Mouse (Mus musculus) liver, embryonic 15.5 days (tissue): ENCODE results near the gene Gsg1l. TPM values are rescaled to one million over a fixed set of nuclear protein-coding genes. Genes with fewer than 3 reads are reported as not detected.

Source experiments
- ATAC-seq: fragments of 200-750 bp; cut with Nextera tagmentation; 2 replicates; pipeline ENCODE4 v1.8.0; 2017; ENCODE audit warnings: moderate number of reproducible peaks, mild to moderate bottlenecking, moderate library complexity; ENCODE audit not compliant: insufficient read depth
- H3K27ac ChIP-seq: fragments of 300-500 bp; sonication (generic); replicated peaks from 2 replicates; pipeline ENCODE4 v1.5.1; 2015; ENCODE audit warnings: mild to moderate bottlenecking, inconsistent platforms
- H3K27me3 ChIP-seq: fragments of 300-500 bp; sonication (generic); 2 replicates; pipeline ENCODE4 v1.6.1; 2015; ENCODE audit warnings: mild to moderate bottlenecking, inconsistent platforms
- H3K36me3 ChIP-seq: fragments of 300-500 bp; sonication (generic); replicated peaks from 2 replicates; pipeline ENCODE4 v1.6.1; 2015; ENCODE audit warnings: moderate library complexity, mild to moderate bottlenecking, inconsistent platforms
- H3K4me1 ChIP-seq: fragments of 300-500 bp; sonication (generic); replicated peaks from 2 replicates; pipeline ENCODE4 v1.6.1; 2015; ENCODE audit warnings: inconsistent platforms
- H3K4me2 ChIP-seq: fragments of 300-500 bp; sonication (generic); 2 replicates; pipeline ENCODE4 v1.6.1; 2015; ENCODE audit warnings: moderate library complexity, mild to moderate bottlenecking, inconsistent platforms
- H3K4me3 ChIP-seq: fragments of 300-500 bp; sonication (generic); replicated peaks from 2 replicates; pipeline ENCODE4 v1.5.1; 2015; ENCODE audit warnings: mild to moderate bottlenecking, inconsistent platforms
- H3K9ac ChIP-seq: fragments of 300-500 bp; sonication (generic); 2 replicates; pipeline ENCODE4 v1.6.1; 2015; ENCODE audit warnings: moderate library complexity, mild to moderate bottlenecking, inconsistent platforms
- H3K9me3 ChIP-seq: fragments of 300-500 bp; sonication (generic); replicated peaks from 2 replicates; pipeline ENCODE4 v1.6.1; 2016; ENCODE audit warnings: inconsistent platforms
- WGBS: fragments of 180-500 bp; shearing (Covaris S2); methylation state at CpG from one replicate; pipeline ENCODE4 v1.1.7; 2015; ENCODE audit warnings: mixed read lengths; ENCODE audit not compliant: insufficient replicate concordance; 5-methylcytosine and 5-hydroxymethylcytosine counted together
- polyA plus RNA-seq: library from polyadenylated mRNA; unstranded; fragments of >200 nt; fragmentation: Nextera tagmentation; extraction: Ambion mirVana; gene quantifications from 2 replicates; pipeline ENCODE4 v1.2.1, GENCODE M21; 2015

Gsg1l gene
- polyA plus RNA-seq, 1 experiment from 2014 or later = 0.09 TPM

- 53% methylated on average over 5 of the region's 5 CpGs for WGBS
- Histone ChIP-seq H3K36me3 (no peaks in the 10 kb centered on the region), H3K27ac (no peak overlapping the region), H3K4me2 (no peak overlapping the region), H3K9ac (no peak overlapping the region), H3K9me3 (no peaks in the 10 kb centered on the region), H3K4me1 (no peaks in the 10 kb centered on the region), H3K4me3 (no peak overlapping the region), H3K27me3 (peaks cover 31% of the 10 kb centered on the region)
- ATAC-seq = no peak
These were observed 150.6 kb downstream of the Gsg1l start for GRCm38 (mm10) chr7:125931602-125932001.

GRCm38 (mm10) chr7:125924044-125924443, 158.2 kb downstream of the Gsg1l start:
- WGBS = 59% methylated on average over 5 of the region's 5 CpGs
- Histone ChIP-seq H3K36me3 (no peaks in the 10 kb centered on the region), H3K9me3 (no peaks in the 10 kb centered on the region), H3K27ac (no peak overlapping the region), H3K9ac (no peak overlapping the region), H3K4me1 (no peaks in the 10 kb centered on the region), H3K4me2 (no peak overlapping the region), H3K4me3 (no peak overlapping the region), H3K27me3 (0 out of 2 replicates have a peak, but pooled peaks cover 4% of the 10 kb centered on the region)
- no peak for ATAC-seq

GRCm38 (mm10) chr7:125920801-125921200, 161.4 kb downstream of the Gsg1l start:
- ATAC-seq = no peak
- no peak overlapping the region for H3K9ac ChIP-seq
- WGBS = 56% methylated on average over 5 of the region's 5 CpGs
- no peaks in the 10 kb centered on the region for H3K36me3 ChIP-seq
- no peaks in the 10 kb centered on the region for H3K27me3 ChIP-seq
- no peak overlapping the region for H3K27ac ChIP-seq
- H3K4me2 ChIP-seq = no peak overlapping the region
- H3K4me1 ChIP-seq = no peaks in the 10 kb centered on the region
- H3K4me3 ChIP-seq = no peak overlapping the region
- no peaks in the 10 kb centered on the region for H3K9me3 ChIP-seq

- no peak overlapping the region for H3K4me3 ChIP-seq
- H3K36me3 ChIP-seq = no peaks in the 10 kb centered on the region
- WGBS = 53% methylated on average over 13 of the region's 13 CpGs
- no peak overlapping the region for H3K9ac ChIP-seq
- ATAC-seq = no peak
- no peaks in the 10 kb centered on the region for H3K9me3 ChIP-seq
- no peak overlapping the region for H3K27ac ChIP-seq
- no peaks in the 10 kb centered on the region for H3K4me1 ChIP-seq
- no peak overlapping the region for H3K4me2 ChIP-seq
- 0 out of 2 replicates have a peak, but pooled peaks cover 3% of the 10 kb centered on the region for H3K27me3 ChIP-seq
These were observed 181.6 kb downstream of the Gsg1l start for GRCm38 (mm10) chr7:125900386-125901161.

- Histone ChIP-seq H3K9me3 (no peaks in the 10 kb centered on the region), H3K27me3 (0 out of 2 replicates have a peak, but pooled peaks cover 3% of the 10 kb centered on the region), H3K36me3 (no peaks in the 10 kb centered on the region), H3K4me2 (no peak overlapping the region), H3K4me3 (no peak overlapping the region), H3K9ac (no peak overlapping the region), H3K27ac (no peak overlapping the region), H3K4me1 (no peaks in the 10 kb centered on the region)
- no peak for ATAC-seq
- 41% methylated on average over 2 of the region's 2 CpGs for WGBS
These were observed 182.3 kb downstream of the Gsg1l start for GRCm38 (mm10) chr7:125899916-125900315.

GRCm38 (mm10) chr7:125899036-125899435, 183.2 kb downstream of the Gsg1l start:
- Histone ChIP-seq H3K9ac (no peak overlapping the region), H3K9me3 (no peaks in the 10 kb centered on the region), H3K4me2 (no peak overlapping the region), H3K4me1 (no peaks in the 10 kb centered on the region), H3K36me3 (no peaks in the 10 kb centered on the region), H3K27me3 (0 out of 2 replicates have a peak, but pooled peaks cover 3% of the 10 kb centered on the region), H3K4me3 (no peak overlapping the region), H3K27ac (no peak overlapping the region)
- 29% methylated on average over 7 of the region's 7 CpGs for WGBS
- no peak for ATAC-seq

- Histone ChIP-seq H3K9me3 (no peaks in the 10 kb centered on the region), H3K27me3 (0 out of 2 replicates have a peak, but pooled peaks cover 3% of the 10 kb centered on the region), H3K36me3 (no peaks in the 10 kb centered on the region), H3K4me2 (no peak overlapping the region), H3K27ac (no peak overlapping the region), H3K4me3 (no peak overlapping the region), H3K4me1 (no peaks in the 10 kb centered on the region), H3K9ac (no peak overlapping the region)
- ATAC-seq = no peak
- WGBS = 60% methylated on average over 4 of the region's 4 CpGs
These were observed 185.2 kb downstream of the Gsg1l start for GRCm38 (mm10) chr7:125897059-125897458.

- Histone ChIP-seq H3K9me3 (no peaks in the 10 kb centered on the region), H3K4me3 (no peak overlapping the region), H3K4me1 (no peaks in the 10 kb centered on the region), H3K27me3 (0 out of 2 replicates have a peak, but pooled peaks cover 6% of the 10 kb centered on the region), H3K27ac (no peak overlapping the region), H3K4me2 (no peak overlapping the region), H3K9ac (no peak overlapping the region), H3K36me3 (no peaks in the 10 kb centered on the region)
- ATAC-seq = no peak
- WGBS = 70% methylated on average over 5 of the region's 5 CpGs
These were observed 188.6 kb downstream of the Gsg1l start for GRCm38 (mm10) chr7:125893621-125894020.

- Histone ChIP-seq H3K9me3 (no peaks in the 10 kb centered on the region), H3K4me3 (no peak overlapping the region), H3K4me1 (no peaks in the 10 kb centered on the region), H3K27ac (no peak overlapping the region), H3K27me3 (0 out of 2 replicates have a peak, but pooled peaks cover 3% of the 10 kb centered on the region), H3K4me2 (no peak overlapping the region), H3K9ac (no peak overlapping the region), H3K36me3 (no peaks in the 10 kb centered on the region)
- 63% methylated on average over 12 of the region's 12 CpGs for WGBS
- no peak for ATAC-seq
These were observed 193.8 kb downstream of the Gsg1l start for GRCm38 (mm10) chr7:125888373-125888772.

GRCm38 (mm10) chr7:125887761-125888160, 194.4 kb downstream of the Gsg1l start:
- Histone ChIP-seq H3K36me3 (no peaks in the 10 kb centered on the region), H3K4me3 (no peak overlapping the region), H3K4me2 (no peak overlapping the region), H3K4me1 (no peaks in the 10 kb centered on the region), H3K27ac (no peak overlapping the region), H3K9me3 (no peaks in the 10 kb centered on the region), H3K9ac (no peak overlapping the region), H3K27me3 (0 out of 2 replicates have a peak, but pooled peaks cover 3% of the 10 kb centered on the region)
- no peak for ATAC-seq
- 53% methylated on average over 5 of the region's 5 CpGs for WGBS

- Histone ChIP-seq H3K27me3 (0 out of 2 replicates have a peak, but pooled peaks cover 3% of the 10 kb centered on the region), H3K27ac (no peak overlapping the region), H3K4me2 (no peak overlapping the region), H3K9me3 (no peaks in the 10 kb centered on the region), H3K36me3 (no peaks in the 10 kb centered on the region), H3K9ac (no peak overlapping the region), H3K4me1 (no peaks in the 10 kb centered on the region), H3K4me3 (no peak overlapping the region)
- no peak for ATAC-seq
- WGBS = 65% methylated on average over 4 of the region's 4 CpGs
These were observed 195.1 kb downstream of the Gsg1l start for GRCm38 (mm10) chr7:125887124-125887523.
